Mouse (Mus musculus) heart, embryonic 16.5 days (tissue): ENCODE results near the gene Ppme1. TPM values are rescaled to one million over a fixed set of nuclear protein-coding genes. Genes with fewer than 3 reads are reported as not detected.

Experiments
- ATAC-seq: fragments of 200-750 bp; cut with Nextera tagmentation; replicated peaks from 2 replicates; pipeline ENCODE4 v1.8.0; 2017; ENCODE audit warnings: moderate number of reproducible peaks; ENCODE audit not compliant: insufficient read depth, low FRiP score; ENCODE audit errors: extremely low read depth
- H3K27ac ChIP-seq: fragments of 300-500 bp; sonication (generic); 2 replicates; pipeline ENCODE4 v1.5.1; 2014; ENCODE audit warnings: mild to moderate bottlenecking, low read length, control low read depth, moderate library complexity
- H3K27me3 ChIP-seq: fragments of 300-500 bp; sonication (generic); 2 replicates; pipeline ENCODE4 v1.6.1; 2014; ENCODE audit warnings: low read length, mixed read lengths; ENCODE audit not compliant: control insufficient read depth, insufficient read depth
- H3K36me3 ChIP-seq: fragments of 300-500 bp; sonication (generic); 2 replicates; pipeline ENCODE4 v1.6.1; 2014; ENCODE audit not compliant: control insufficient read depth, insufficient read depth
- H3K4me1 ChIP-seq: fragments of 300-500 bp; sonication (generic); 2 replicates; pipeline ENCODE4 v1.6.1; 2014; ENCODE audit warnings: low read length, mixed read lengths; ENCODE audit not compliant: control insufficient read depth, insufficient read depth
- H3K4me2 ChIP-seq: fragments of 300-500 bp; sonication (generic); 2 replicates; pipeline ENCODE4 v1.6.1; 2014; ENCODE audit warnings: low read depth, mild to moderate bottlenecking, control low read depth, low read length
- H3K4me3 ChIP-seq: fragments of 300-500 bp; sonication (generic); 2 replicates; pipeline ENCODE4 v1.5.1; 2014; ENCODE audit warnings: mild to moderate bottlenecking, control low read depth, low read length
- H3K9ac ChIP-seq: fragments of 300-500 bp; sonication (generic); 2 replicates; pipeline ENCODE4 v1.6.1; 2014; ENCODE audit warnings: low read length, control low read depth
- H3K9me3 ChIP-seq: fragments of 300-500 bp; sonication (generic); replicated peaks from 2 replicates; pipeline ENCODE4 v1.6.1; 2016; ENCODE audit warnings: low read length; ENCODE audit not compliant: control insufficient read depth
- WGBS: fragments of 180-500 bp; shearing (Covaris S2); extraction: QIAGEN DNeasy Blood & Tissue Kit; methylation state at CpG from one replicate; pipeline ENCODE4 v1.1.7; 2014; 5-methylcytosine and 5-hydroxymethylcytosine counted together
- polyA plus RNA-seq: library from polyadenylated mRNA; unstranded; fragments of >200 nt; fragmentation: Nextera tagmentation; extraction: Ambion mirVana; gene quantifications from 2 replicates; pipeline ENCODE4 v1.2.1, GENCODE M21; 2015

Ppme1 gene
- polyA plus RNA-seq, 1 experiment from 2014 or later: 60.9 TPM

GRCm38 (mm10) chr7:100312716-100313115, 59.4 kb downstream of the Ppme1 start:
- peaks cover 15% of the 10 kb centered on the region for H3K4me1 ChIP-seq
- no peak overlapping the region for H3K27ac ChIP-seq
- H3K27me3 ChIP-seq: no peaks in the 10 kb centered on the region
- H3K9ac ChIP-seq: no peak overlapping the region
- no peak for ATAC-seq
- H3K36me3 ChIP-seq: no peaks in the 10 kb centered on the region
- no peaks in the 10 kb centered on the region for H3K9me3 ChIP-seq
- WGBS: 80% methylated on average over 4 of the region's 4 CpGs
- no peak overlapping the region for H3K4me2 ChIP-seq
- H3K4me3 ChIP-seq: no peak overlapping the region

GRCm38 (mm10) chr7:100310290-100310689, 61.8 kb downstream of the Ppme1 start:
- Histone ChIP-seq H3K4me1 (peaks cover 15% of the 10 kb centered on the region), H3K9ac (no peak overlapping the region), H3K4me2 (no peak overlapping the region), H3K27ac (no peak overlapping the region), H3K4me3 (no peak overlapping the region), H3K27me3 (no peaks in the 10 kb centered on the region), H3K9me3 (no peaks in the 10 kb centered on the region), H3K36me3 (no peaks in the 10 kb centered on the region)
- ATAC-seq: no peak
- WGBS: 80% methylated on average over 12 of the region's 12 CpGs

- Histone ChIP-seq H3K36me3 (no peaks in the 10 kb centered on the region), H3K9me3 (no peaks in the 10 kb centered on the region), H3K27me3 (no peaks in the 10 kb centered on the region), H3K27ac (peak overlapping the region; percentile 52), H3K4me2 (no peak overlapping the region), H3K9ac (no peak overlapping the region), H3K4me1 (peaks cover 15% of the 10 kb centered on the region), H3K4me3 (no peak overlapping the region)
- WGBS: 36% methylated on average over 6 of the region's 6 CpGs
- ATAC-seq: no peak
These were observed 62.4 kb downstream of the Ppme1 start for GRCm38 (mm10) chr7:100309679-100310078.

GRCm38 (mm10) chr7:100309216-100309615, 62.9 kb downstream of the Ppme1 start:
- Histone ChIP-seq H3K27me3 (no peaks in the 10 kb centered on the region), H3K9me3 (no peaks in the 10 kb centered on the region), H3K4me1 (peaks cover 15% of the 10 kb centered on the region), H3K9ac (no peak overlapping the region), H3K4me2 (no peak overlapping the region), H3K4me3 (no peak overlapping the region), H3K36me3 (no peaks in the 10 kb centered on the region), H3K27ac (peak overlapping the region; percentile 12)
- peak; percentile 18; the same call in 1 of the 2 replicates for ATAC-seq
- 22% methylated on average over 1 of the region's 1 CpGs for WGBS

GRCm38 (mm10) chr7:100307872-100308653, 64.0 kb downstream of the Ppme1 start:
- Histone ChIP-seq H3K9me3 (no peaks in the 10 kb centered on the region), H3K9ac (no peak overlapping the region), H3K36me3 (no peaks in the 10 kb centered on the region), H3K27ac (no peak overlapping the region), H3K4me1 (peaks cover 15% of the 10 kb centered on the region), H3K4me3 (no peak overlapping the region), H3K4me2 (no peak overlapping the region), H3K27me3 (no peaks in the 10 kb centered on the region)
- 80% methylated on average over 6 of the region's 6 CpGs for WGBS
- no peak for ATAC-seq

- Histone ChIP-seq H3K9ac (no peak overlapping the region), H3K4me3 (no peak overlapping the region), H3K4me2 (no peak overlapping the region), H3K9me3 (no peaks in the 10 kb centered on the region), H3K27ac (no peak overlapping the region), H3K27me3 (no peaks in the 10 kb centered on the region), H3K4me1 (peaks cover 31% of the 10 kb centered on the region), H3K36me3 (no peaks in the 10 kb centered on the region)
- ATAC-seq: no peak
- 89% methylated on average over 9 of the region's 9 CpGs for WGBS
These were observed 66.2 kb downstream of the Ppme1 start for GRCm38 (mm10) chr7:100305894-100306293.

- H3K9ac ChIP-seq: no peak overlapping the region
- no peaks in the 10 kb centered on the region for H3K9me3 ChIP-seq
- 30% methylated on average over 4 of the region's 4 CpGs for whole genome bisulfite sequencing
- H3K4me1 ChIP-seq: peaks cover 16% of the 10 kb centered on the region
- H3K27me3 ChIP-seq: no peaks in the 10 kb centered on the region
- no peak overlapping the region for H3K4me3 ChIP-seq
- ATAC-seq: peak; percentile 76
- H3K4me2 ChIP-seq: no peak overlapping the region
- 0 out of 2 replicates have a peak, but pooled peaks cover 3% of the 10 kb centered on the region for H3K36me3 ChIP-seq
- H3K27ac ChIP-seq: peak overlapping the region; percentile 76
These were observed 69.8 kb downstream of the Ppme1 start for GRCm38 (mm10) chr7:100302316-100302715.

GRCm38 (mm10) chr7:100301390-100301789, 70.7 kb downstream of the Ppme1 start:
- Histone ChIP-seq H3K4me3 (no peak overlapping the region), H3K4me1 (peaks cover 16% of the 10 kb centered on the region), H3K4me2 (no peak overlapping the region), H3K27ac (peak overlapping the region; percentile 76; the same call in 1 of the 2 replicates), H3K27me3 (no peaks in the 10 kb centered on the region), H3K36me3 (0 out of 2 replicates have a peak, but pooled peaks cover 3% of the 10 kb centered on the region), H3K9ac (no peak overlapping the region), H3K9me3 (no peaks in the 10 kb centered on the region)
- 42% methylated on average over 3 of the region's 3 CpGs for WGBS
- no peak for ATAC-seq

GRCm38 (mm10) chr7:100298861-100299510, 73.1 kb downstream of the Ppme1 start:
- no peak overlapping the region for H3K4me2 ChIP-seq
- H3K4me3 ChIP-seq: no peak overlapping the region
- H3K36me3 ChIP-seq: peaks cover 3% of the 10 kb centered on the region; the same call in 1 of the 2 replicates
- H3K4me1 ChIP-seq: peaks cover 16% of the 10 kb centered on the region
- no peak for ATAC-seq
- 66% methylated on average over 14 of the region's 14 CpGs for WGBS
- H3K9me3 ChIP-seq: no peaks in the 10 kb centered on the region
- H3K27ac ChIP-seq: no peak overlapping the region
- H3K9ac ChIP-seq: no peak overlapping the region
- no peaks in the 10 kb centered on the region for H3K27me3 ChIP-seq
